ENCODE assay signal across 16 mouse cellular contexts in the genomic region with DNA sequence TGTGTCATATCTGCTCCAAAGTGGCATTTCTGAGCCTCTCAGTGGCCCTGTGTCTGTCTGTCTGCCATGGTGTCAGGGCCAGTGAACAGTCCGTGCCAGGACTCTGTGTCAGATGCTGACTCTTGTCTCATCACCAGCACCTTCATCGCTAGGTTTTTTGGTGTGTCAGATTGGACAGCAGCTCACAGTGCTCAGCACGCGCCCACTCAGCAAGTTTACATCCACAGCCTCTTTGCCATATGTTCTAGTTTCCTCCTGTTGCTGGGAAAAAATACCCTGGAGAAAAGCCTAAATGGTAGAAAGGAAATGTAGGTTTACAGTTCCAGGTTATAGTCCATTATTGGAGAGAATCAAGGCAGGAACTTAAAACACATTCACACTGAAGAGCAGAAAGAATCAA. TPM values are rescaled to one million over a fixed set of nuclear protein-coding genes. Genes with fewer than 3 reads are reported as not detected.
DNase-seq lines count a peak whose midpoint lies in the region; ATAC-seq lines count a peak whose summit lies in the region.
"Had no signal": no experiment of that assay in that cellular context is flagged by ENCODE, and none has a peak within 500 bp of the region (broad histone marks: within the 10 kb centered on the region; RNA-seq: fewer than 3 reads in every experiment).

No protein-coding gene starts in this region.

- no peak for ATAC-seq in heart, embryonic 11.5 days (replicated peaks; ENCODE audit: insufficient number of reproducible peaks, low FRiP score, low TSS enrichment)
- no peak for ATAC-seq in CD4-positive, CD25-positive, alpha-beta regulatory T cell, adult 4 months
- ATAC-seq: midbrain, embryonic 15.5 days had no signal

- H3K4me3 ChIP-seq in heart, embryonic 11.5 days (ENCODE audit: low read depth, low read length), result no peak overlapping the region
- H3K4me3 ChIP-seq: embryonic facial prominence, embryonic 15.5 days; liver, embryonic 13.5 days; midbrain, embryonic 15.5 days had no signal

- no peaks in the 10 kb centered on the region for H3K9me3 ChIP-seq in heart, embryonic 11.5 days (replicated peaks; ENCODE audit: control insufficient read depth, low read length)
- H3K9me3 ChIP-seq: embryonic facial prominence, embryonic 15.5 days; liver, embryonic 13.5 days; midbrain, embryonic 15.5 days had no signal

- H3K27ac ChIP-seq in heart, embryonic 11.5 days (ENCODE audit: low read depth, low read length), result peak overlapping the region; percentile 80
- H3K27ac ChIP-seq: embryonic facial prominence, embryonic 15.5 days; liver, embryonic 13.5 days; midbrain, embryonic 15.5 days had no signal

- no peak overlapping the region for H3K4me2 ChIP-seq in heart, embryonic 11.5 days
- H3K4me2 ChIP-seq: embryonic facial prominence, embryonic 15.5 days; liver, embryonic 13.5 days; midbrain, embryonic 15.5 days had no signal

- H3K36me3 ChIP-seq in heart, embryonic 11.5 days (ENCODE audit: control insufficient read depth, insufficient read depth, low read length), result peaks cover 3% of the 10 kb centered on the region; the same call in 1 of the 2 replicates
- H3K36me3 ChIP-seq: midbrain, embryonic 15.5 days had no signal

- H3K9ac ChIP-seq in heart, embryonic 11.5 days (ENCODE audit: low read depth, low read length), result no peak overlapping the region
- H3K9ac ChIP-seq: embryonic facial prominence, embryonic 15.5 days; liver, embryonic 13.5 days; midbrain, embryonic 15.5 days had no signal

- WGBS in heart, embryonic 11.5 days (ENCODE audit: insufficient replicate concordance), result 66% methylated on average over 4 of the region's 4 CpGs

- H3K27me3 ChIP-seq in heart, embryonic 11.5 days (ENCODE audit: control insufficient read depth, insufficient read depth, low read length), result no peaks in the 10 kb centered on the region
- H3K27me3 ChIP-seq: CH12.LX; embryonic facial prominence, embryonic 15.5 days; liver, embryonic 13.5 days; midbrain, embryonic 15.5 days had no signal

- intact Hi-C loops in heart, postnatal 25 days (cut with DNase I), result no loop called here

- peaks cover 45% of the 10 kb centered on the region for H3K4me1 ChIP-seq in heart, embryonic 11.5 days (ENCODE audit: control insufficient read depth, insufficient read depth, low read length)
- H3K4me1 ChIP-seq: midbrain, embryonic 15.5 days had no signal

- peak; percentile 33 to 37 for DNase-seq in cerebellum, adult 18-20 months
- no peak for DNase-seq in cerebellum, adult 11-12 months
- DNase-seq in heart, postnatal 25 days (ENCODE audit: low spot score), result no peak
- peak; percentile 21 for DNase-seq in layer of hippocampus, adult 9-10 months (ENCODE audit: low spot score)
- DNase-seq in layer of hippocampus, postnatal 25 days (ENCODE audit: extremely low spot score in 1 of 2, low spot score in 1 of 2), result no peak
- DNase-seq in right cerebral cortex, postnatal 36 days (ENCODE audit: low spot score in 2 of 2), result peak; percentile 58 to 62
- DNase-seq: adrenal gland, postnatal 14 days; gastrocnemius, postnatal 10 days; kidney, adult 2 months; kidney, postnatal 25 days; liver, embryonic 13.5 days had no signal

RNA-seq across cellular contexts. Expression of a gene that starts 46.5 kb away (rescaled TPM):
- 30.4 and 33.8 TPM in 2 replicates for polyA plus RNA-seq in heart, embryonic 11.5 days (2014; fragmentation: Nextera tagmentation; extraction: Ambion mirVana)
- 10 to 100 TPM; 33.1 to 35.1 TPM for total RNA-seq in heart, postnatal 25 days (2021)
- 10 to 100 TPM; 45.2 to 49.6 TPM for total RNA-seq in layer of hippocampus, postnatal 25 days (2021)
- polyA plus RNA-seq in CD4-positive, CD25-positive, alpha-beta regulatory T cell, adult 4 months (2017; shearing (Covaris generic)), result 10 to 100 TPM; 56.6 to 60.7 TPM

RNA-seq across cellular contexts. Expression of a gene that starts 47.0 kb away (rescaled TPM):
- 42.8 and 46.5 TPM in 2 replicates for polyA plus RNA-seq in heart, embryonic 11.5 days (2014; fragmentation: Nextera tagmentation; extraction: Ambion mirVana)
- 10 to 100 TPM; 11.3 to 11.6 TPM for total RNA-seq in heart, postnatal 25 days (2021)
- 100 to 1,000 TPM; 259 to 284 TPM for total RNA-seq in layer of hippocampus, postnatal 25 days (2021)
- 1 to 10 TPM in 1 of 2 experiments, under 1 TPM in 1; 0.63 to 1.4 TPM for polyA plus RNA-seq in CD4-positive, CD25-positive, alpha-beta regulatory T cell, adult 4 months (2017; shearing (Covaris generic))

RNA-seq across cellular contexts. Expression of a gene that starts 56.8 kb away (rescaled TPM):
- polyA plus RNA-seq in heart, embryonic 11.5 days (2014; fragmentation: Nextera tagmentation; extraction: Ambion mirVana), result 19.5 and 20.4 TPM in 2 replicates
- 10 to 100 TPM; 50.0 to 53.4 TPM for total RNA-seq in heart, postnatal 25 days (2021)
- 100 to 1,000 TPM in 1 of 2 experiments, 10 to 100 TPM in 1; 95.1 to 118 TPM for total RNA-seq in layer of hippocampus, postnatal 25 days (2021)
- polyA plus RNA-seq in CD4-positive, CD25-positive, alpha-beta regulatory T cell, adult 4 months (2017; shearing (Covaris generic)), result 10 to 100 TPM; 78.2 to 90.0 TPM

Comparison
In these comparisons a context has a peak if more than half of its experiments do, and no peak if none do; other contexts are left out.
1. DNase-seq: peak in cerebellum, adult 18-20 months (2 of 2), layer of hippocampus, adult 9-10 months (single experiment) and right cerebral cortex, postnatal 36 days (2 of 2); none in cerebellum, adult 11-12 months (single experiment), heart, postnatal 25 days (single experiment) and layer of hippocampus, postnatal 25 days (0 of 2).
2. RNA of a gene that starts 47.0 kb away (total RNA-seq): 259 to 284 TPM in layer of hippocampus, postnatal 25 days; 11.3 to 11.6 TPM in heart, postnatal 25 days; every median in the first group is over 10 times any median in the second.